Mouse (Mus musculus) CH12.LX (cell line): Measurements from ENCODE around the gene Gm20388. TPM values are rescaled to one million over a fixed set of nuclear protein-coding genes. Genes with fewer than 3 reads are reported as not detected.

Experiments
- DNase-seq: peaks from one replicate; pipeline ENCODE4 v3.0.0-alpha.2; 2013; ENCODE audit errors: extremely low read depth
- H3K27ac ChIP-seq: 2 replicates; pipeline ENCODE4 v1.5.1; 2012; ENCODE audit warnings: low read depth, mild to moderate bottlenecking, control low read depth, moderate library complexity; ENCODE audit not compliant: insufficient read depth
- H3K27me3 ChIP-seq: replicated peaks from 2 replicates; pipeline ENCODE3; 2012; ENCODE audit warnings: inconsistent platforms
- H3K36me3 ChIP-seq, 2 experiments: replicated peaks in 1 of 2; 2 replicates each; pipeline versions ENCODE3 to v1.6.1; 2012; ENCODE audit warnings: inconsistent platforms in 1 of 2, low read length in 1 of 2, mild to moderate bottlenecking in 1 of 2, mixed read lengths in 1 of 2, moderate library complexity in 1 of 2; ENCODE audit not compliant: control insufficient read depth in 1 of 2, insufficient read depth in 1 of 2
- H3K4me1 ChIP-seq, 2 experiments: 2 replicates each; pipeline ENCODE4 v1.6.1; 2012; ENCODE audit warnings: inconsistent platforms in 1 of 2, moderate library complexity in 1 of 2; ENCODE audit not compliant: insufficient read depth in 2 of 2, control insufficient read depth in 1 of 2
- H3K4me2 ChIP-seq: 2 replicates; pipeline ENCODE4 v1.6.1; 2012; ENCODE audit warnings: low read depth, mild to moderate bottlenecking, control low read depth; ENCODE audit not compliant: poor library complexity, insufficient read depth, severe bottlenecking
- H3K4me3 ChIP-seq, 3 experiments: fragments of 150-350 bp in 1 of 3; sonication (generic) in 1 of 3; replicated peaks in 1 of 3; 2 replicates each; pipeline versions ENCODE3 to v1.5.1; 2011 to 2012; ENCODE audit warnings: low read depth in 2 of 3, low read length in 2 of 3, mild to moderate bottlenecking in 2 of 3, moderate library complexity in 2 of 3, control low read depth in 1 of 3, improper control_type of control experiment in 1 of 3, inconsistent platforms in 1 of 3, mixed read lengths in 1 of 3; ENCODE audit not compliant: poor library complexity in 1 of 3
- H3K79me2 ChIP-seq: replicated peaks from 2 replicates; pipeline ENCODE4 v1.6.1; 2012; ENCODE audit warnings: mild to moderate bottlenecking, moderate library complexity; ENCODE audit not compliant: control insufficient read depth, poor library complexity, insufficient read depth, severe bottlenecking; ENCODE audit errors: extremely low read depth
- H3K9ac ChIP-seq: 2 replicates; pipeline ENCODE4 v1.6.1; 2012; ENCODE audit warnings: low read depth, mild to moderate bottlenecking, control low read depth, moderate library complexity; ENCODE audit not compliant: insufficient read depth
- H3K9me3 ChIP-seq: replicated peaks from 2 replicates; pipeline ENCODE3; 2012; ENCODE audit warnings: low read length, inconsistent platforms, mixed read lengths
- CTCF ChIP-seq, 2 experiments: IDR thresholded peaks in 1 of 2; conservative IDR thresholded peaks in 1 of 2; 2 replicates each; pipeline ENCODE4 v1.5.1; 2011 to 2012; ENCODE audit warnings: low read depth in 2 of 2, low read length in 2 of 2, improper control_type of control experiment in 1 of 2, inconsistent platforms in 1 of 2, mild to moderate bottlenecking in 1 of 2, moderate library complexity in 1 of 2
- E2F4 ChIP-seq: IDR thresholded peaks from 2 replicates; pipeline ENCODE4 v1.6.1; 2011; ENCODE audit warnings: low read depth, low read length, improper control_type of control experiment; ENCODE audit not compliant: insufficient replicate concordance
- ELF1 ChIP-seq: IDR thresholded peaks from 2 replicates; pipeline ENCODE4 v1.6.1; 2014; ENCODE audit warnings: low read depth, mild to moderate bottlenecking, inconsistent platforms, low read length, improper control_type of control experiment
- GABPA ChIP-seq: IDR thresholded peaks from 2 replicates; pipeline ENCODE4 v1.6.1; 2012; ENCODE audit warnings: low read depth, low read length, improper control_type of control experiment, inconsistent platforms; ENCODE audit not compliant: insufficient replicate concordance
- HCFC1 ChIP-seq: IDR thresholded peaks from 2 replicates; pipeline ENCODE4 v1.6.1; 2012; ENCODE audit warnings: low read depth, mild to moderate bottlenecking, inconsistent platforms, low read length, improper control_type of control experiment
- JUND ChIP-seq: conservative IDR thresholded peaks from 2 replicates; pipeline ENCODE4 v1.6.1; 2011; ENCODE audit warnings: low read depth, low read length, improper control_type of control experiment
- MAFK ChIP-seq: IDR thresholded peaks from 2 replicates; pipeline ENCODE4 v1.6.1; 2011; ENCODE audit warnings: low read length, improper control_type of control experiment; ENCODE audit not compliant: insufficient replicate concordance
- MAX ChIP-seq: IDR thresholded peaks from 2 replicates; pipeline ENCODE4 v1.6.1; 2011; ENCODE audit warnings: low read length, improper control_type of control experiment
- MAZ ChIP-seq: IDR thresholded peaks from 2 replicates; pipeline ENCODE4 v1.6.1; 2012; ENCODE audit warnings: low read depth, mild to moderate bottlenecking, inconsistent platforms, low read length, improper control_type of control experiment, moderate library complexity
- MXI1 ChIP-seq: IDR thresholded peaks from 2 replicates; pipeline ENCODE4 v1.6.1; 2011; ENCODE audit warnings: mild to moderate bottlenecking, low read depth, low read length, improper control_type of control experiment
- MYC ChIP-seq: IDR thresholded peaks from 2 replicates; pipeline ENCODE4 v1.6.1; 2011; ENCODE audit warnings: low read depth, mild to moderate bottlenecking, improper control_type of control experiment, low read length
- NELFE ChIP-seq: IDR thresholded peaks from 2 replicates; pipeline ENCODE4 v1.6.1; 2011; ENCODE audit warnings: low read depth, low read length, improper control_type of control experiment
- NRF1 ChIP-seq: IDR thresholded peaks from 2 replicates; pipeline ENCODE4 v1.6.1; 2014; ENCODE audit warnings: low read depth, mild to moderate bottlenecking, inconsistent platforms, low read length, improper control_type of control experiment, moderate library complexity
- RCOR1 ChIP-seq: conservative IDR thresholded peaks from 2 replicates; pipeline ENCODE4 v1.6.1; 2012; ENCODE audit warnings: low read depth, mild to moderate bottlenecking, inconsistent platforms, low read length, improper control_type of control experiment
- TCF12 ChIP-seq: IDR thresholded peaks from 2 replicates; pipeline ENCODE4 v1.6.1; 2014; ENCODE audit warnings: low read depth, mild to moderate bottlenecking, inconsistent platforms, low read length, improper control_type of control experiment
- UBTF ChIP-seq: IDR thresholded peaks from 2 replicates; pipeline ENCODE4 v1.6.1; 2012; ENCODE audit warnings: low read depth, mild to moderate bottlenecking, inconsistent platforms, low read length, improper control_type of control experiment, moderate library complexity
- USF2 ChIP-seq: conservative IDR thresholded peaks from 2 replicates; pipeline ENCODE4 v1.6.1; 2011; ENCODE audit warnings: low read depth, low read length, improper control_type of control experiment
- ZC3H11A ChIP-seq: IDR thresholded peaks from 2 replicates; pipeline ENCODE4 v1.6.1; 2012; ENCODE audit warnings: low read depth, mild to moderate bottlenecking, inconsistent platforms, low read length, improper control_type of control experiment
- ZKSCAN1 ChIP-seq: IDR thresholded peaks from 2 replicates; pipeline ENCODE4 v1.6.1; 2012; ENCODE audit warnings: low read depth, inconsistent platforms, low read length, improper control_type of control experiment, borderline replicate concordance
- ZMIZ1 ChIP-seq: IDR thresholded peaks from 2 replicates; pipeline ENCODE4 v1.6.1; 2012; ENCODE audit warnings: low read depth, mild to moderate bottlenecking, inconsistent platforms, low read length, improper control_type of control experiment
- ZNF384 ChIP-seq: IDR thresholded peaks from 2 replicates; pipeline ENCODE4 v1.6.1; 2012; ENCODE audit warnings: low read depth, low read length, improper control_type of control experiment, inconsistent platforms
- dilution Hi-C: fragments of 300-500 bp; cut with MboI; formaldehyde crosslinking; loops from 2 replicates; pipeline ENCODE4 v1.14.3; 2020; ENCODE audit warnings: low sequenced_read_pairs; ENCODE audit not compliant: extremely low pct_unique_long_range_greater_than_20kb, extremely low pct_ligation_motif_present
- in situ Hi-C: fragments of 300-500 bp; cut with MboI; formaldehyde crosslinking; loops from 3 replicates; pipeline ENCODE4 v1.14.3; 2019; ENCODE audit warnings: low sequenced_read_pairs, low pct_ligation_motif_present, low pct_unique_long_range_greater_than_20kb, mixed read lengths
- polyA plus RNA-seq: library from polyadenylated mRNA; unstranded; fragments of >175 nt; gene quantifications from 2 replicates; pipeline ENCODE4 v1.2.1, GENCODE M21; 2012; ENCODE audit warnings: low read depth; ENCODE audit not compliant: insufficient read length
- total RNA-seq, 2 experiments: library from RNA; depleted of rRNA; stranded (reverse); fragments of 300-350 nt in 1 of 2; fragments of >200 nt in 1 of 2; gene quantifications; 2 replicates each; pipeline ENCODE4 v1.2.3; 2012 to 2014

The Gm20388 gene
- total and polyA plus RNA-seq, 3 experiments, result 14.8 to 26.3 (median 22.2) TPM

DNA sequence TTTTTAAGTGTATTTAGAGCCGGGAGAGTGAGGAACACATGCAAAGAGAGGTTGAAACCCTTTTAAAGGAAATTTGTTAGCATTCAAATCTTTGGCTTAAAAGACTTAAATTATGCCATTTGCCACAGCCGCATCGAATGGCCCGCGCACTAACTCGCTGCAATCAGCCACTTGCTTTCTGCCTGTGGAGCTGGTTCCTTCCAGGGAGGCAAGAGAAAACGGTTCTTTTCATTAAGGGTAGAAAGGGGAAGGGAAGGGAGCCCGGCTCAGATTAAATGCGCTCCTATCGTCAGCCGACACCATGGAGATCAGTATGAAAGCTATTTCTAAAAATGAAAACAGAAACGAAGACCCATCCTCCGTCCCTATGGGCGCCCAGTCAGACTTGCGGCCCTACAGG lies 973.2 kb downstream of the Gm20388 start:
- in situ Hi-C loops, result no loop called here
- Histone ChIP-seq H3K27me3 (peaks cover 95% of the 10 kb centered on the region), H3K36me3 (no peaks in the 10 kb centered on the region), H3K9ac (peak overlapping the region; percentile 21; the same call in 1 of the 2 replicates), H3K4me2 (peak overlapping the region; percentile 82), H3K4me3 (no peak overlapping the region), H3K4me1 (peaks cover 2 to 9% of the 10 kb centered on the region in 2 experiments; a peak in 3 of 4 replicates), H3K27ac (no peak overlapping the region), H3K9me3 (no peaks in the 10 kb centered on the region), H3K79me2 (no peaks in the 10 kb centered on the region)
- dilution Hi-C loops, result no loop called here
- DNase-seq, result no peak
- no peak for TF ChIP-seq MAFK
- TF ChIP-seq UBTF, result no peak
- TF ChIP-seq E2F4, result no peak
- TF ChIP-seq ZMIZ1, result no peak
- TF ChIP-seq MYC, result 0 out of 2 replicates have a peak, but pooled peaks have one; percentile 2

GRCm38 (mm10) chr8:120884881-120885280 lies 974.2 kb downstream of the Gm20388 start:
- no peaks in the 10 kb centered on the region for H3K36me3 ChIP-seq
- dilution Hi-C loops, result no loop called here
- H3K27me3 ChIP-seq, result peaks cover 97% of the 10 kb centered on the region
- H3K9me3 ChIP-seq, result no peaks in the 10 kb centered on the region
- TF ChIP-seq ZMIZ1 (no peak), TCF12 (no peak), ELF1 (no peak), CTCF (conservative IDR thresholded peaks at IDR 0.05 in 1 of 2, IDR thresholded peaks at IDR 0.05 in 1 of 2; ENCODE audit: low read depth in 2 of 2, low read length in 2 of 2) (no peak), ZKSCAN1 (no peak), GABPA (no peak), HCFC1 (no peak), MAFK (no peak), ZC3H11A (no peak), USF2 (no peak), RCOR1 (no peak), JUND (no peak), MXI1 (no peak), MAX (no peak), NELFE (no peak), ZNF384 (no peak), MAZ (no peak), NRF1 (no peak)
- TF ChIP-seq, all 38 proteins: peak for 0
- H3K4me2 ChIP-seq, result no peak overlapping the region
- in situ Hi-C loops, result no loop called here
- H3K27ac ChIP-seq, result no peak overlapping the region
- no peak overlapping the region for H3K4me3 ChIP-seq
- H3K9ac ChIP-seq, result no peak overlapping the region
- no peaks in the 10 kb centered on the region for H3K79me2 ChIP-seq
- no peak for DNase-seq
- peaks cover 2 to 9% of the 10 kb centered on the region in 2 experiments; a peak in 3 of 4 replicates for H3K4me1 ChIP-seq
